Mouse (Mus musculus): ENCODE data around the gene Slc25a12. TPM values are rescaled to one million over a fixed set of nuclear protein-coding genes. Genes with fewer than 3 reads are reported as not detected.

Gene Slc25a12
- total and polyA plus RNA-seq, 2 experiments from 2014 or later, result 122 to 158 TPM

- Histone ChIP-seq H3K27ac (peak overlapping the region; percentile 54), H3K4me3 (ENCODE audit: low read length) (no peak overlapping the region), H3K4me2 (ENCODE audit: low read depth, low read length) (no peak overlapping the region), H3K9me3 (ENCODE audit: low read length) (no peaks in the 10 kb centered on the region), H3K4me1 (ENCODE audit: insufficient read depth, low read length) (no peaks in the 10 kb centered on the region), H3K36me3 (ENCODE audit: insufficient read depth, low read length) (0 out of 2 replicates have a peak, but pooled peaks cover 3% of the 10 kb centered on the region), H3K27me3 (ENCODE audit: insufficient read depth, low read length) (no peaks in the 10 kb centered on the region), H3K9ac (replicated peaks; ENCODE audit: low read length) (no peak overlapping the region)
- DNase-seq (ENCODE audit: low spot score) (peak; percentile 71), ATAC-seq (peak; percentile 79)
- 54% methylated on average over 6 of the region's 6 CpGs for WGBS
- TF ChIP-seq CTCF (IDR thresholded peaks at IDR 0.05; ENCODE audit: low read depth), result no peak
Observed at GRCm38 (mm10) chr2:71290107-71290775, 77.3 kb downstream of the Slc25a12 start.

- H3K9ac ChIP-seq (replicated peaks; ENCODE audit: low read length), result no peak overlapping the region
- WGBS, result 89% methylated on average over 1 of the region's 1 CpGs
- no peak for TF ChIP-seq CTCF (IDR thresholded peaks at IDR 0.05; ENCODE audit: low read depth)
- DNase-seq (ENCODE audit: low spot score) (no peak), ATAC-seq (peak; percentile 27; the same call in 1 of the 2 replicates)
- H3K4me3 ChIP-seq (ENCODE audit: low read length), result no peak overlapping the region
- H3K27ac ChIP-seq, result no peak overlapping the region
- H3K27me3 ChIP-seq (ENCODE audit: insufficient read depth, low read length), result no peaks in the 10 kb centered on the region
- no peaks in the 10 kb centered on the region for H3K9me3 ChIP-seq (ENCODE audit: low read length)
- peaks cover 14% of the 10 kb centered on the region for H3K36me3 ChIP-seq (ENCODE audit: insufficient read depth, low read length)
- no peaks in the 10 kb centered on the region for H3K4me1 ChIP-seq (ENCODE audit: insufficient read depth, low read length)
- H3K4me2 ChIP-seq (ENCODE audit: low read depth, low read length), result no peak overlapping the region
Observed at GRCm38 (mm10) chr2:71281981-71282380, 85.6 kb downstream of the Slc25a12 start.

- WGBS, result 46% methylated on average over 23 of the region's 23 CpGs
- Histone ChIP-seq H3K9me3 (ENCODE audit: low read length) (no peaks in the 10 kb centered on the region), H3K4me1 (ENCODE audit: insufficient read depth, low read length) (no peaks in the 10 kb centered on the region), H3K9ac (replicated peaks; ENCODE audit: low read length) (no peak overlapping the region), H3K36me3 (ENCODE audit: insufficient read depth, low read length) (peaks cover 14% of the 10 kb centered on the region), H3K27me3 (ENCODE audit: insufficient read depth, low read length) (no peaks in the 10 kb centered on the region), H3K27ac (peak overlapping the region; percentile 62; the same call in 1 of the 2 replicates), H3K4me2 (ENCODE audit: low read depth, low read length) (no peak overlapping the region), H3K4me3 (ENCODE audit: low read length) (no peak overlapping the region)
- ATAC-seq (no peak), DNase-seq (ENCODE audit: low spot score) (peak; percentile 34)
- no peak for TF ChIP-seq CTCF (IDR thresholded peaks at IDR 0.05; ENCODE audit: low read depth)
Observed at GRCm38 (mm10) chr2:71278791-71279775, 88.5 kb downstream of the Slc25a12 start.

GRCm38 (mm10) chr2:71275734-71276133 lies 91.8 kb downstream of the Slc25a12 start:
- Histone ChIP-seq H3K27me3 (ENCODE audit: insufficient read depth, low read length) (no peaks in the 10 kb centered on the region), H3K9me3 (ENCODE audit: low read length) (no peaks in the 10 kb centered on the region), H3K27ac (no peak overlapping the region), H3K4me1 (ENCODE audit: insufficient read depth, low read length) (no peaks in the 10 kb centered on the region), H3K4me2 (ENCODE audit: low read depth, low read length) (no peak overlapping the region), H3K4me3 (ENCODE audit: low read length) (no peak overlapping the region), H3K36me3 (ENCODE audit: insufficient read depth, low read length) (no peaks in the 10 kb centered on the region), H3K9ac (replicated peaks; ENCODE audit: low read length) (no peak overlapping the region)
- WGBS, result 55% methylated on average over 7 of the region's 7 CpGs
- no peak for ATAC-seq
- TF ChIP-seq CTCF (IDR thresholded peaks at IDR 0.05; ENCODE audit: low read depth), result no peak
- no peak for DNase-seq (ENCODE audit: low spot score)

GRCm38 (mm10) chr2:71273955-71274679 lies 93.4 kb downstream of the Slc25a12 start:
- Histone ChIP-seq H3K27ac (no peak overlapping the region), H3K4me3 (ENCODE audit: low read length) (no peak overlapping the region), H3K9ac (replicated peaks; ENCODE audit: low read length) (no peak overlapping the region), H3K36me3 (ENCODE audit: insufficient read depth, low read length) (no peaks in the 10 kb centered on the region), H3K4me2 (ENCODE audit: low read depth, low read length) (no peak overlapping the region), H3K27me3 (ENCODE audit: insufficient read depth, low read length) (no peaks in the 10 kb centered on the region), H3K9me3 (ENCODE audit: low read length) (no peaks in the 10 kb centered on the region), H3K4me1 (ENCODE audit: insufficient read depth, low read length) (no peaks in the 10 kb centered on the region)
- 69% methylated on average over 23 of the region's 23 CpGs for WGBS
- DNase-seq (ENCODE audit: low spot score) (no peak), ATAC-seq (no peak)
- TF ChIP-seq CTCF (IDR thresholded peaks at IDR 0.05; ENCODE audit: low read depth), result no peak

DNA sequence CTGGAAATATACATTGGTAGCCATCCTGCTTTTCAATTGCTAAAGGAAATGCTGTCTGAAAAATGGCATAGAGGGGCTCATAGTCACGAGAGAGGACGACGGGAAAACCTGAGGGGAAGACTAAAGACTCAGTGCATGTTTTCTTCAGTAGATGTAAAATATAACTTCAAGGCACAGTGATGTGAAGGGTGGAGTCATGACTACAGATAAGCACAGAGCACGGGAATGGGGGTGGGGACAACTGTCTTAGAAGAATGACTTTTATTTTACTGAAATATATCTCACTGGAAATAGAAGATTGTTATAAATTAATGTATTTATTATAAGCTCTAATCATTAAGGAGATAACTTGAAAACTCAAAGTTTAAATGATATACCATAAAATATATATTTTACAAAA lies 97.5 kb downstream of the Slc25a12 start:
- Histone ChIP-seq H3K9ac (replicated peaks; ENCODE audit: low read length) (no peak overlapping the region), H3K36me3 (ENCODE audit: insufficient read depth, low read length) (peaks cover 7% of the 10 kb centered on the region; the same call in 1 of the 2 replicates), H3K4me3 (ENCODE audit: low read length) (no peak overlapping the region), H3K27me3 (ENCODE audit: insufficient read depth, low read length) (no peaks in the 10 kb centered on the region), H3K9me3 (ENCODE audit: low read length) (no peaks in the 10 kb centered on the region), H3K27ac (no peak overlapping the region), H3K4me1 (ENCODE audit: insufficient read depth, low read length) (no peaks in the 10 kb centered on the region), H3K4me2 (ENCODE audit: low read depth, low read length) (no peak overlapping the region)
- no peak for ATAC-seq
- no peak for DNase-seq (ENCODE audit: low spot score)
- 86% methylated on average over 4 of the region's 4 CpGs for WGBS
- no peak for TF ChIP-seq CTCF (IDR thresholded peaks at IDR 0.05; ENCODE audit: low read depth)
